Mouse (Mus musculus) ES-E14 (cell line): ENCODE data around the gene Limd2. TPM values are rescaled to one million over a fixed set of nuclear protein-coding genes. Genes with fewer than 3 reads are reported as not detected.

Experiments
- DNase-seq: peaks from one replicate; pipeline ENCODE4 v3.0.0-alpha.2; 2013; ENCODE audit warnings: low read depth, low spot score
- H3K27ac ChIP-seq: 2 replicates; pipeline ENCODE4 v1.5.1; 2012; ENCODE audit warnings: low read depth, mild to moderate bottlenecking, low read length, moderate library complexity, mixed read lengths; ENCODE audit not compliant: poor library complexity, insufficient read depth, severe bottlenecking
- H3K36me3 ChIP-seq: 2 replicates; pipeline ENCODE4 v1.6.1; 2012; ENCODE audit warnings: mild to moderate bottlenecking, low read length, moderate library complexity, mixed read lengths; ENCODE audit not compliant: control insufficient read depth, poor library complexity, insufficient read depth, severe bottlenecking
- H3K4me1 ChIP-seq, 2 experiments: fragments of 150-350 bp in 1 of 2; sonication (generic) in 1 of 2; 2 replicates each; pipeline ENCODE4 v1.6.1; 2012; ENCODE audit warnings: low read length in 2 of 2, mild to moderate bottlenecking in 1 of 2, mixed read lengths in 1 of 2; ENCODE audit not compliant: control insufficient read depth in 2 of 2, insufficient read depth in 2 of 2, poor library complexity in 1 of 2
- H3K4me3 ChIP-seq, 2 experiments: fragments of 150-350 bp in 1 of 2; sonication (generic) in 1 of 2; 2 replicates each; pipeline ENCODE4 v1.5.1; 2012; ENCODE audit warnings: low read length in 2 of 2, low read depth in 1 of 2, mild to moderate bottlenecking in 1 of 2, mixed read lengths in 1 of 2; ENCODE audit not compliant: insufficient read depth in 1 of 2, poor library complexity in 1 of 2, severe bottlenecking in 1 of 2
- H3K9ac ChIP-seq: 2 replicates; pipeline ENCODE4 v1.6.1; 2012; ENCODE audit warnings: low read depth, mild to moderate bottlenecking, low read length, mixed read lengths; ENCODE audit not compliant: poor library complexity, insufficient read depth, severe bottlenecking
- H3K9me3 ChIP-seq: fragments of 150-350 bp; sonication (generic); 2 replicates; pipeline ENCODE4 v1.6.1; 2012; ENCODE audit warnings: low read depth, mild to moderate bottlenecking, low read length; ENCODE audit not compliant: control insufficient read depth, insufficient read depth
- CHD2 ChIP-seq: IDR thresholded peaks from 2 replicates; pipeline ENCODE4 v1.6.1; 2014; ENCODE audit warnings: mild to moderate bottlenecking, low read depth, low read length, inconsistent platforms
- HCFC1 ChIP-seq: IDR thresholded peaks from 2 replicates; pipeline ENCODE4 v1.6.1; 2012; ENCODE audit warnings: low read length, inconsistent platforms, borderline replicate concordance; ENCODE audit not compliant: insufficient read depth
- MAFK ChIP-seq: IDR thresholded peaks from 2 replicates; pipeline ENCODE4 v1.6.1; 2014; ENCODE audit warnings: mild to moderate bottlenecking, low read depth, low read length, inconsistent platforms; ENCODE audit not compliant: insufficient read depth
- ZC3H11A ChIP-seq: IDR thresholded peaks from 2 replicates; pipeline ENCODE4 v1.6.1; 2012; ENCODE audit warnings: low read depth, mild to moderate bottlenecking, inconsistent platforms, low read length, borderline replicate concordance
- ZNF384 ChIP-seq: IDR thresholded peaks from 2 replicates; pipeline ENCODE4 v1.6.1; 2012; ENCODE audit warnings: low read depth, low read length, inconsistent platforms
- in situ Hi-C, 2 experiments: fragments of 600-800 bp; cut with MboI; formaldehyde crosslinking; loops; one replicate each; pipeline ENCODE4 v1.15.1; 2025; ENCODE audit warnings: low sequenced_read_pairs in 2 of 2, inconsistent platforms in 1 of 2; ENCODE audit not compliant: unreplicated experiment in 2 of 2
- total RNA-seq: library from RNA; depleted of rRNA; stranded (reverse); fragments of 300-350 nt; gene quantifications from 2 replicates; pipeline ENCODE4 v1.2.3, GENCODE M21; 2012

The Limd2 gene
- total RNA-seq, 1 experiment: 30.9 TPM

GRCm38 (mm10) chr11:106163546-106163945 lies 2.9 kb upstream of the Limd2 start:
- H3K4me3 ChIP-seq: no peak overlapping the region
- no peak overlapping the region for H3K9ac ChIP-seq
- no peak overlapping the region for H3K27ac ChIP-seq
- no peaks in the 10 kb centered on the region for H3K9me3 ChIP-seq
- H3K4me1 ChIP-seq: peaks cover 0 to 9% of the 10 kb centered on the region in 2 experiments; a peak in 2 of 4 replicates
- DNase-seq: no peak
- TF ChIP-seq ZC3H11A (no peak), HCFC1 (no peak)
- in situ Hi-C loops: no loop called here
- H3K36me3 ChIP-seq: peaks cover 24% of the 10 kb centered on the region

GRCm38 (mm10) chr11:106162237-106162636 lies 1.6 kb upstream of the Limd2 start:
- Histone ChIP-seq H3K36me3 (peaks cover 17% of the 10 kb centered on the region; the same call in 1 of the 2 replicates), H3K9ac (no peak overlapping the region), H3K4me1 (peaks cover 0 to 15% of the 10 kb centered on the region in 2 experiments; a peak in 2 of 4 replicates), H3K9me3 (no peaks in the 10 kb centered on the region), H3K4me3 (no peak overlapping the region), H3K27ac (no peak overlapping the region)
- in situ Hi-C loops: no loop called here
- TF ChIP-seq ZNF384: no peak
- TF ChIP-seq MAFK: no peak
- no peak for DNase-seq

GRCm38 (mm10) chr11:106159921-106160840 lies 479 bp downstream of the Limd2 start:
- DNase-seq: no peak
- H3K4me3 ChIP-seq: peak overlapping the region; percentile 93 to 100
- H3K36me3 ChIP-seq: peaks cover 24% of the 10 kb centered on the region; the same call in 1 of the 2 replicates
- no peak overlapping the region for H3K27ac ChIP-seq
- in situ Hi-C loops: no loop called here
- H3K9ac ChIP-seq: peak overlapping the region; percentile 84
- peaks cover 0 to 15% of the 10 kb centered on the region in 2 experiments; a peak in 2 of 4 replicates for H3K4me1 ChIP-seq
- no peaks in the 10 kb centered on the region for H3K9me3 ChIP-seq
- TF ChIP-seq MAFK (no peak), ZNF384 (no peak), CHD2 (no peak), ZC3H11A (no peak), HCFC1 (no peak)

- peak overlapping the region; percentile 93 to 100 for H3K4me3 ChIP-seq
- TF ChIP-seq ZNF384 (no peak), ZC3H11A (no peak), HCFC1 (no peak), MAFK (no peak), CHD2 (no peak)
- H3K27ac ChIP-seq: no peak overlapping the region
- in situ Hi-C loops: no loop called here
- DNase-seq: no peak
- peaks cover 25% of the 10 kb centered on the region; the same call in 1 of the 2 replicates for H3K36me3 ChIP-seq
- H3K9ac ChIP-seq: peak overlapping the region; percentile 84
- peaks cover 0 to 15% of the 10 kb centered on the region in 2 experiments; a peak in 2 of 4 replicates for H3K4me1 ChIP-seq
- no peaks in the 10 kb centered on the region for H3K9me3 ChIP-seq
These were observed 1.3 kb downstream of the Limd2 start for GRCm38 (mm10) chr11:106159216-106159920.
